Mouse (Mus musculus) T-cell, adult 66 days (primary cell): Measurements from ENCODE around the gene Fthl17a. TPM values are rescaled to one million over a fixed set of nuclear protein-coding genes. Genes with fewer than 3 reads are reported as not detected.

ENCODE experiments used
- total RNA-seq, 2 experiments: library from RNA; stranded (reverse); gene quantifications; 3 replicates in 1 of 2; 4 replicates in 1 of 2; pipeline ENCODE4 v1.2.4; 2023

Gene Fthl17a
- total RNA-seq, result not detected

GRCm38 (mm10) chrX:85249379-85249778, at the start of gene Fthl17a:
Gene Fthl17a, plus strand, starts transcription at chrX:85249679.

